Mouse (Mus musculus) liver, embryonic 15.5 days (tissue): ENCODE data around the gene Zfpm1. TPM values are rescaled to one million over a fixed set of nuclear protein-coding genes. Genes with fewer than 3 reads are reported as not detected.

Source experiments
- ATAC-seq: fragments of 200-750 bp; cut with Nextera tagmentation; 2 replicates; pipeline ENCODE4 v1.8.0; 2017; ENCODE audit warnings: moderate number of reproducible peaks, mild to moderate bottlenecking, moderate library complexity; ENCODE audit not compliant: insufficient read depth
- H3K27ac ChIP-seq: fragments of 300-500 bp; sonication (generic); replicated peaks from 2 replicates; pipeline ENCODE4 v1.5.1; 2015; ENCODE audit warnings: mild to moderate bottlenecking, inconsistent platforms
- H3K27me3 ChIP-seq: fragments of 300-500 bp; sonication (generic); 2 replicates; pipeline ENCODE4 v1.6.1; 2015; ENCODE audit warnings: mild to moderate bottlenecking, inconsistent platforms
- H3K36me3 ChIP-seq: fragments of 300-500 bp; sonication (generic); replicated peaks from 2 replicates; pipeline ENCODE4 v1.6.1; 2015; ENCODE audit warnings: moderate library complexity, mild to moderate bottlenecking, inconsistent platforms
- H3K4me1 ChIP-seq: fragments of 300-500 bp; sonication (generic); replicated peaks from 2 replicates; pipeline ENCODE4 v1.6.1; 2015; ENCODE audit warnings: inconsistent platforms
- H3K4me2 ChIP-seq: fragments of 300-500 bp; sonication (generic); 2 replicates; pipeline ENCODE4 v1.6.1; 2015; ENCODE audit warnings: moderate library complexity, mild to moderate bottlenecking, inconsistent platforms
- H3K4me3 ChIP-seq: fragments of 300-500 bp; sonication (generic); replicated peaks from 2 replicates; pipeline ENCODE4 v1.5.1; 2015; ENCODE audit warnings: mild to moderate bottlenecking, inconsistent platforms
- H3K9ac ChIP-seq: fragments of 300-500 bp; sonication (generic); 2 replicates; pipeline ENCODE4 v1.6.1; 2015; ENCODE audit warnings: moderate library complexity, mild to moderate bottlenecking, inconsistent platforms
- H3K9me3 ChIP-seq: fragments of 300-500 bp; sonication (generic); replicated peaks from 2 replicates; pipeline ENCODE4 v1.6.1; 2016; ENCODE audit warnings: inconsistent platforms
- WGBS: fragments of 180-500 bp; shearing (Covaris S2); methylation state at CpG from one replicate; pipeline ENCODE4 v1.1.7; 2015; ENCODE audit warnings: mixed read lengths; ENCODE audit not compliant: insufficient replicate concordance; 5-methylcytosine and 5-hydroxymethylcytosine counted together
- polyA plus RNA-seq: library from polyadenylated mRNA; unstranded; fragments of >200 nt; fragmentation: Nextera tagmentation; extraction: Ambion mirVana; gene quantifications from 2 replicates; pipeline ENCODE4 v1.2.1, GENCODE M21; 2015

Zfpm1 gene
- polyA plus RNA-seq, 1 experiment from 2014 or later: 12.0 TPM

- Histone ChIP-seq H3K4me1 (peaks cover 69% of the 10 kb centered on the region), H3K27ac (0 out of 2 replicates have a peak overlapping the region, but pooled peaks have one; percentile 68), H3K9me3 (no peaks in the 10 kb centered on the region), H3K4me2 (no peak overlapping the region; the same call in 1 of the 2 replicates), H3K27me3 (peaks cover 28% of the 10 kb centered on the region), H3K9ac (0 out of 2 replicates have a peak overlapping the region, but pooled peaks have one; percentile 11), H3K36me3 (no peaks in the 10 kb centered on the region), H3K4me3 (no peak overlapping the region)
- WGBS: 55% methylated on average over 11 of the region's 11 CpGs
- ATAC-seq: no peak
Measured at GRCm38 (mm10) chr8:122274651-122275391, 7.1 kb upstream of the Zfpm1 start.

GRCm38 (mm10) chr8:122276308-122276707, 5.6 kb upstream of the Zfpm1 start:
- Histone ChIP-seq H3K9me3 (no peaks in the 10 kb centered on the region), H3K27ac (peak overlapping the region; percentile 68), H3K9ac (no peak overlapping the region), H3K4me2 (no peak overlapping the region; the same call in 1 of the 2 replicates), H3K4me1 (peaks cover 83% of the 10 kb centered on the region), H3K36me3 (no peaks in the 10 kb centered on the region), H3K4me3 (no peak overlapping the region), H3K27me3 (peaks cover 13% of the 10 kb centered on the region; the same call in 1 of the 2 replicates)
- WGBS: 39% methylated on average over 5 of the region's 5 CpGs
- peak; percentile 17; the same call in 1 of the 2 replicates for ATAC-seq

- Histone ChIP-seq H3K36me3 (no peaks in the 10 kb centered on the region), H3K27me3 (0 out of 2 replicates have a peak, but pooled peaks cover 10% of the 10 kb centered on the region), H3K4me1 (peaks cover 87% of the 10 kb centered on the region), H3K27ac (0 out of 2 replicates have a peak overlapping the region, but pooled peaks have one; percentile 1), H3K9ac (peak overlapping the region; percentile 19; the same call in 1 of the 2 replicates), H3K9me3 (no peaks in the 10 kb centered on the region), H3K4me3 (no peak overlapping the region), H3K4me2 (no peak overlapping the region)
- 66% methylated on average over 18 of the region's 18 CpGs for WGBS
- no peak for ATAC-seq
Measured at GRCm38 (mm10) chr8:122277204-122277995, 4.5 kb upstream of the Zfpm1 start.

- H3K36me3 ChIP-seq: peaks cover 10% of the 10 kb centered on the region
- H3K9me3 ChIP-seq: no peaks in the 10 kb centered on the region
- H3K27me3 ChIP-seq: 0 out of 2 replicates have a peak, but pooled peaks cover 10% of the 10 kb centered on the region
- no peak overlapping the region for H3K9ac ChIP-seq
- H3K4me1 ChIP-seq: peaks cover 77% of the 10 kb centered on the region
- H3K4me2 ChIP-seq: peak overlapping the region; percentile 91
- WGBS: 56% methylated on average over 4 of the region's 4 CpGs
- ATAC-seq: no peak
- H3K4me3 ChIP-seq: no peak overlapping the region
- H3K27ac ChIP-seq: peak overlapping the region; percentile 95; the same call in 1 of the 2 replicates
Measured at GRCm38 (mm10) chr8:122280156-122280555, 1.8 kb upstream of the Zfpm1 start.

GRCm38 (mm10) chr8:122280588-122281316, 1.2 kb upstream of the Zfpm1 start:
- Histone ChIP-seq H3K9me3 (no peaks in the 10 kb centered on the region), H3K9ac (peak overlapping the region; percentile 66), H3K4me1 (peaks cover 77% of the 10 kb centered on the region), H3K27me3 (0 out of 2 replicates have a peak, but pooled peaks cover 10% of the 10 kb centered on the region), H3K4me2 (peak overlapping the region; percentile 91), H3K27ac (peak overlapping the region; percentile 95), H3K4me3 (peak overlapping the region; percentile 100), H3K36me3 (peaks cover 10% of the 10 kb centered on the region)
- ATAC-seq: peak; percentile 35
- 7% methylated on average over 20 of the region's 20 CpGs for WGBS

- peaks cover 77% of the 10 kb centered on the region for H3K4me1 ChIP-seq
- peak; percentile 81 for ATAC-seq
Measured at GRCm38 (mm10) chr8:122281317-122282034, 465 bp upstream of the Zfpm1 start.

GRCm38 (mm10) chr8:122282501-122283355, 787 bp downstream of the Zfpm1 start:
- ATAC-seq: no peak
- Histone ChIP-seq H3K36me3 (peaks cover 13% of the 10 kb centered on the region), H3K4me2 (peak overlapping the region; percentile 96), H3K27ac (peak overlapping the region; percentile 95), H3K4me3 (peak overlapping the region; percentile 100), H3K27me3 (0 out of 2 replicates have a peak, but pooled peaks cover 10% of the 10 kb centered on the region), H3K9ac (peak overlapping the region; percentile 99), H3K4me1 (peaks cover 77% of the 10 kb centered on the region), H3K9me3 (no peaks in the 10 kb centered on the region)
- under 1% methylated on average over 70 of the region's 70 CpGs for WGBS

More at GRCm38 (mm10) chr8:122281317-122282034, 465 bp upstream of the Zfpm1 start:
- Histone ChIP-seq H3K27me3 (0 out of 2 replicates have a peak, but pooled peaks cover 10% of the 10 kb centered on the region), H3K9ac (peak overlapping the region; percentile 66), H3K36me3 (peaks cover 13% of the 10 kb centered on the region), H3K9me3 (no peaks in the 10 kb centered on the region), H3K4me3 (peak overlapping the region; percentile 100), H3K4me2 (peak overlapping the region; percentile 91), H3K27ac (peak overlapping the region; percentile 95)
- under 1% methylated on average over 47 of the region's 47 CpGs for WGBS

GRCm38 (mm10) chr8:122283356-122284202, 1.6 kb downstream of the Zfpm1 start:
- no peak for ATAC-seq
- 0% methylated on average over 37 of the region's 37 CpGs for WGBS
- H3K36me3 ChIP-seq: peaks cover 20% of the 10 kb centered on the region
- peaks cover 77% of the 10 kb centered on the region for H3K4me1 ChIP-seq
- 0 out of 2 replicates have a peak, but pooled peaks cover 5% of the 10 kb centered on the region for H3K27me3 ChIP-seq
- H3K4me2 ChIP-seq: peak overlapping the region; percentile 96
- H3K4me3 ChIP-seq: peak overlapping the region; percentile 100
- peak overlapping the region; percentile 95 for H3K27ac ChIP-seq
- peak overlapping the region; percentile 99 for H3K9ac ChIP-seq
- no peaks in the 10 kb centered on the region for H3K9me3 ChIP-seq

GRCm38 (mm10) chr8:122284203-122284658, 2.3 kb downstream of the Zfpm1 start:
- Histone ChIP-seq H3K4me1 (peaks cover 78% of the 10 kb centered on the region), H3K9me3 (no peaks in the 10 kb centered on the region), H3K27ac (peak overlapping the region; percentile 95), H3K4me3 (peak overlapping the region; percentile 100), H3K27me3 (no peaks in the 10 kb centered on the region), H3K4me2 (peak overlapping the region; percentile 96), H3K36me3 (peaks cover 27% of the 10 kb centered on the region), H3K9ac (peak overlapping the region; percentile 99)
- under 1% methylated on average over 33 of the region's 33 CpGs for WGBS
- ATAC-seq: no peak
